Mouse (Mus musculus) E14TG2a.4 (cell line): Measurements from ENCODE around the gene Evi5.

ENCODE experiments used
- CTCF ChIP-seq: conservative IDR thresholded peaks from 2 replicates; pipeline ENCODE4 v1.5.1; 2014; ENCODE audit warnings: low read length
- NANOG ChIP-seq: IDR thresholded peaks from 2 replicates; pipeline ENCODE4 v1.6.1; 2014; ENCODE audit warnings: borderline replicate concordance, low read length, mixed read lengths
- POU5F1 ChIP-seq: IDR thresholded peaks from 2 replicates; pipeline ENCODE4 v1.6.1; 2014; ENCODE audit warnings: low read length, borderline replicate concordance

GRCm38 (mm10) chr5:107738296-107738695 is 136.6 kb downstream of the Evi5 start:
- TF ChIP-seq CTCF (no peak), NANOG (no peak), POU5F1 (no peak)
